Mouse (Mus musculus): ENCODE measurements around the gene Uqcrfs1. TPM values are rescaled to one million over a fixed set of nuclear protein-coding genes. Genes with fewer than 3 reads are reported as not detected.

Uqcrfs1 gene
- 88.3 to 112 TPM (median 102 TPM) in 3 replicates for total RNA-seq (2017)

GRCm38 (mm10) chr13:30544856-30545604, at the start of gene Uqcrfs1:
Uqcrfs1 (minus strand) TSS chr13:30545362.
- ATAC-seq (replicated peaks; ENCODE audit: insufficient number of reproducible peaks, low FRiP score, low TSS enrichment, poor library complexity, severe bottlenecking): peak; percentile 92

DNA sequence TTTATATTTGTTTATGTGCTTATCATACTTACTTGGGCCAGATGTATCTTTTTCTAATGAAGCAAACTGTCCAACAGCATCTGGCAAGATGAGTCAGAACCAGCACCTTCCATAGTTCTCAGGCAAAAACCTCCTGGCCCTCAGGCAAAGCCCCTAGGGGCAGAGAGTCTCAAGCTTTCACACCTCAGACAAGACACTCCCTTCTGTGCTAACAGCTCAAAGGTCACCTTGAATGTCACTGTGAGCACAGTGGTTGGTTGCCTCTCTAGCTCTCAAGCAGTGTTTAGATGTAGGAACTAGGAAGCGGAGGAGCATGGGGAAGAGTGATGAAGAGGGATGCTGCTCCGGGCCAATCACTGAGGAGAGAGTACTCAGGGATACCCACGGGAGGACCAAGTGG, 40.6 kb upstream of the Uqcrfs1 start:
- no peak for ATAC-seq (replicated peaks; ENCODE audit: insufficient number of reproducible peaks, low FRiP score, low TSS enrichment, poor library complexity, severe bottlenecking)

DNA sequence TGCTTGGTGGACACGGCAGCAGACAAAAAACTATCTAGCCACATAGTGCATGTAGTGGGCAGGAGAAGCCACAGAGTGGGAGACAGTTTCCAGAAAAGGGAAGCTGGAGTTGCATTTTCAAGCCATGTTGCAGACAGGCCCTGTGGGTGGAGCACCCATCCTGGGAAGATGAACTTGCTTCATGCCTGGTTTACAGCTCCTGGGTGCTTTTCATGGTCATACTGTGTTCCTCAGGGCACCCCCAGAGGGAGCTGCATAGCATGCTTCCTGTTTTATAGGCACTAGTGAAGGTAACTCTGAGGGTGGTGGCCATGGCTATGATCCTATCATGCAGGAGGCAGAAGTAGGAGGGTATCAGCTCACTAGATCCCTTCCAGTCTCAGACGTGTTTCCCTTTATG, 37.4 kb upstream of the Uqcrfs1 start:
- peak; percentile 91 for ATAC-seq (replicated peaks; ENCODE audit: insufficient number of reproducible peaks, low FRiP score, low TSS enrichment, poor library complexity, severe bottlenecking)

GRCm38 (mm10) chr13:30578806-30579205, 33.6 kb upstream of the Uqcrfs1 start:
- no peak for ATAC-seq (replicated peaks; ENCODE audit: insufficient number of reproducible peaks, low FRiP score, low TSS enrichment, poor library complexity, severe bottlenecking)

DNA sequence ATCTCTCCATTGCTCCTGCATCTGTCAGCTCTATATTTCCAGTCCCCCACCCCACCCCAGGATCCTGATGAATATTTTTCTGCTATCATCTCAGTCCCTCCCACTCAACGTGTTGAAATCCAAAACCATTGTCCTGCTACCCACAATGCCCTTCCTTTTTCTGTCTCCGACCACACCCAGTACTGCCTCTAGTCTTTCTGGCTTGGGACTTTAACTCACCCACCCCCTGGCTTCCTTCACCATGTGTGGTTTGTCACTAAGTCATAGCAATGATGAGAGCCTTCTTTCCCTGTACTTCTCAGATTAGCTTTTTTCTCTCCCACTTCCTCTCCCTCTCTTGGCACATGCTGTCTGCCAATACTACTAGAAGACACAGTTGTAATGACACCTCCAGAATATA, 31.7 kb upstream of the Uqcrfs1 start:
- ATAC-seq (replicated peaks; ENCODE audit: insufficient number of reproducible peaks, low FRiP score, low TSS enrichment, poor library complexity, severe bottlenecking): peak; percentile 76

DNA sequence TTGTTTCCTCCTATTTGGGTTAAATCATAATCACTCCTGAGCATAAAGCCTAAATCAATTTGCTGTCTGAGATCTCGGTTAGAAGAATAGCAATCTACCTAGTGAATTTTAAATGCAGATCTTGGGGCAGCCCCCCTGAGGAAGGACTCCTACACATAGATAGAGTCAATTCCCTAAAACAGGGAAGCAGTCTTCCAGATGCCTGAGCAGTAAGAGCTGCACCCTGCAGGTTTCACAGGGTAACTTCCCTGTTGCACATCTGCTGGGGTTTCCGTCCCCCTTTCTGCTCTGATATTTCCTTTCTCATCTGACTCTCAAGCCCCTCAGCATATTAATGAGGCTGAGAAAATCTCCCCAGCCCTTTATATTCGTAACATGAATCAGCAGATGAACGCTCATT, 27.8 kb upstream of the Uqcrfs1 start:
- ATAC-seq (replicated peaks; ENCODE audit: insufficient number of reproducible peaks, low FRiP score, low TSS enrichment, poor library complexity, severe bottlenecking): no peak

GRCm38 (mm10) chr13:30570182-30570581, 25.0 kb upstream of the Uqcrfs1 start:
- no peak for ATAC-seq (replicated peaks; ENCODE audit: insufficient number of reproducible peaks, low FRiP score, low TSS enrichment, poor library complexity, severe bottlenecking)

DNA sequence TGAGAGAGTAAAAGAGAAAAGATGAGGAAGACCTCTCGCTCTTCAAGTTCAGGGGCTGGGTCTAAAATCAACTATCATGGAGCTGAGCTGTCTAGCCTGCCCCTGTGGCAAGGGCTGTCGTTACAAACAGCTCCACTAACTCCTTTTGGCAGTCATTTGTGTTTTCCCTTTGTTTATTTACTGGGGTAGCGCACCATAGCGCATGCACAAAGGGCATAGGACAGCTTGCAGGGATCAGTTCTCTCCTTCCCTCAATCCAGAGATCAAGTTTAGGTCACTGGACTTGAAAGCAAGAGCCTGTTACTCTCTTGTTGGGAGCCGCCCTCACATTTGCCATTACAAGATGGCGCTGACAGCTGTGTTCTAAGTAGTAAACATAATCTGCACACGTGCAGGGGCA, 22.4 kb upstream of the Uqcrfs1 start:
- ATAC-seq (replicated peaks; ENCODE audit: insufficient number of reproducible peaks, low FRiP score, low TSS enrichment, poor library complexity, severe bottlenecking): no peak

DNA sequence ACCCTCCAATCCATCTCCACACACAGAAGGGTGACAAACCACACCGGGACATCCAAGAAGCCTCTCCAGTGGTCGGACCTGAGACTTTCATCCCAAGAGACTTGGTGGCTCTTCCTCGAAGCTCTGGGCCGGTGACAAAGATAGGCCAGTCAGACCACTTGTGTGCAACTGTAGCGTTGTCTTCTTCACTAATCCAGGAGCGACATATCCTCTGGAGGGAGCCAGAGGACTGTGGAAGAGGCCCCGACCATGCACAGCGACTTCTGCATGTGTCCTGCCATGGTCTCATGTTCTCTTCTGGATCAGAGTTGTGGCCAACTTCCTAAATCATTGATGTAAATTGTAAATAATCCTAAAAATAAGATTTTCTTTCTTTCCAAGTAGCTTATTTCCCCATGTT, 21.6 kb upstream of the Uqcrfs1 start:
- ATAC-seq (replicated peaks; ENCODE audit: insufficient number of reproducible peaks, low FRiP score, low TSS enrichment, poor library complexity, severe bottlenecking): peak; percentile 79; the same call in 1 of the 2 replicates

- no peak for ATAC-seq (replicated peaks; ENCODE audit: insufficient number of reproducible peaks, low FRiP score, low TSS enrichment, poor library complexity, severe bottlenecking)
Measured at GRCm38 (mm10) chr13:30560603-30561002, 15.4 kb upstream of the Uqcrfs1 start.

DNA sequence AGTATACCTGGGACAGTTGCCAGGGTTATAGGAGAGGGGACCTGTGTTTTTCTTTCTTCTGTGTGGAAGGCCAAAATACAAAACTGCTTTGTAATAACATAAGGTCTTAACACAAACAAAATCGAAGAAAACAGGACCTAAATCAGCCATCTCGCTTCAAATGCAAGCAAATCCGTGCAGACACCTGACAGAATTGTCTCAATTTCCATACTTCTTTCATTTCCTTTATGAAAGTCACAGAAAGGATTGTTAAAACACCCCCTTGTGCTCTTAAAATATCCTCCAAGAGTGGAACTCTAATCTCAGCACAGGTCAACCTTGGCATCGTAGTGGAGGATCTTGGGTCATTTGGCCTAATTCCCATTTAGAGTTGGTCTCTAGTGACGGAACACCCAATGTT, 14.9 kb upstream of the Uqcrfs1 start:
- ATAC-seq (replicated peaks; ENCODE audit: insufficient number of reproducible peaks, low FRiP score, low TSS enrichment, poor library complexity, severe bottlenecking): no peak

- ATAC-seq (replicated peaks; ENCODE audit: insufficient number of reproducible peaks, low FRiP score, low TSS enrichment, poor library complexity, severe bottlenecking): no peak
Measured at GRCm38 (mm10) chr13:30557751-30558150, 12.6 kb upstream of the Uqcrfs1 start.

- no peak for ATAC-seq (replicated peaks; ENCODE audit: insufficient number of reproducible peaks, low FRiP score, low TSS enrichment, poor library complexity, severe bottlenecking)
Measured at GRCm38 (mm10) chr13:30553051-30553587, 8.0 kb upstream of the Uqcrfs1 start.

DNA sequence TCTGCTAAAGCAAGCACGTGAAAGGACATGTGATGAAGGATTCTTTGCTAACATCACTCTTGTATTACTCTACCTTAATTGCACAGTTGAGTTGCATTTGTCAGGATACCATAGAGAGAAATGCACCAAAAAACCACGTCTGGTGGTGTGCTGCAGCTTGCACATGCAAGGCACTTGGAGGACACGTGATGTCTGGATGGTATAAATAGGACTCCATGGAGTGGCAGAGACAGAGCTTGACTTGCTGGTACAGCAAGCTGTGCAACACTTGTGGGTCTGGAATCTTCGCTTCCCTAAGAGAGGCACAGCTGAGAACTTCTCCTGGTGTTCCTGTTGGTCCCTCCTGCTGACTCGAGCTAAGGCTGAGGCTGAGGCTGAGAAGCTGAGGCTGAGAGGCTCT, 4.2 kb upstream of the Uqcrfs1 start:
- ATAC-seq (replicated peaks; ENCODE audit: insufficient number of reproducible peaks, low FRiP score, low TSS enrichment, poor library complexity, severe bottlenecking): no peak

DNA sequence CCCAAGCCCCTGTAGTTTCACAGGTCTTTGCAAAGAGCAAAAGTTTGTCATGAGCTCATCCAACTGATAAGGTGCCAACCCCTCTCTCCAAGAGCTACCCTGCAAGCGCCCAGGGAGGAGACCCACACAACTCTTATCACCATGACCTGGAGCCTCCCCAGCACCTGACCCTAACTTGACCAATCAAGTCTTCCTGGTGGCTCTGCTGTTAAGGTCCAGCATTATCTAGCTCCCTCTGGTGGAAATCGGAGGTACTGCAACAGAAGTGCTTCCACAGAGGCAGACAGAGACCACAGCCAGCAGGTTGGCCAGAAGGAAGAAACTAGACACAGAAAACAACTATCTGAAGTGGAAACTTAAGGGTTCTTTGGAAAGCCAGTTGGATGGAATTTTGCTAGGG, 3.7 kb upstream of the Uqcrfs1 start:
- peak; percentile 82 for ATAC-seq (replicated peaks; ENCODE audit: insufficient number of reproducible peaks, low FRiP score, low TSS enrichment, poor library complexity, severe bottlenecking)

GRCm38 (mm10) chr13:30530761-30531160, 14.4 kb downstream of the Uqcrfs1 start:
- ATAC-seq (replicated peaks; ENCODE audit: insufficient number of reproducible peaks, low FRiP score, low TSS enrichment, poor library complexity, severe bottlenecking): 0 out of 2 replicates have a peak, but pooled peaks have one; percentile 68

GRCm38 (mm10) chr13:30524961-30525360, 20.2 kb downstream of the Uqcrfs1 start:
- ATAC-seq (replicated peaks; ENCODE audit: insufficient number of reproducible peaks, low FRiP score, low TSS enrichment, poor library complexity, severe bottlenecking): no peak

GRCm38 (mm10) chr13:30523971-30524370, 21.2 kb downstream of the Uqcrfs1 start:
- ATAC-seq (replicated peaks; ENCODE audit: insufficient number of reproducible peaks, low FRiP score, low TSS enrichment, poor library complexity, severe bottlenecking): no peak

- no peak for ATAC-seq (replicated peaks; ENCODE audit: insufficient number of reproducible peaks, low FRiP score, low TSS enrichment, poor library complexity, severe bottlenecking)
Measured at GRCm38 (mm10) chr13:30523246-30523891, 21.8 kb downstream of the Uqcrfs1 start.

- ATAC-seq (replicated peaks; ENCODE audit: insufficient number of reproducible peaks, low FRiP score, low TSS enrichment, poor library complexity, severe bottlenecking): no peak
Measured at GRCm38 (mm10) chr13:30521282-30521902, 23.8 kb downstream of the Uqcrfs1 start.

All from monocyte, adult 5-6 weeks (primary cell).